Mouse (Mus musculus): ENCODE measurements at regions not wholly inside any gene's neighbourhood (a gene's known extent, or its start where the extent isn't known, plus 50 kb on each side); places are given as distances from the start of the nearest gene placed in this dataset.

DNA sequence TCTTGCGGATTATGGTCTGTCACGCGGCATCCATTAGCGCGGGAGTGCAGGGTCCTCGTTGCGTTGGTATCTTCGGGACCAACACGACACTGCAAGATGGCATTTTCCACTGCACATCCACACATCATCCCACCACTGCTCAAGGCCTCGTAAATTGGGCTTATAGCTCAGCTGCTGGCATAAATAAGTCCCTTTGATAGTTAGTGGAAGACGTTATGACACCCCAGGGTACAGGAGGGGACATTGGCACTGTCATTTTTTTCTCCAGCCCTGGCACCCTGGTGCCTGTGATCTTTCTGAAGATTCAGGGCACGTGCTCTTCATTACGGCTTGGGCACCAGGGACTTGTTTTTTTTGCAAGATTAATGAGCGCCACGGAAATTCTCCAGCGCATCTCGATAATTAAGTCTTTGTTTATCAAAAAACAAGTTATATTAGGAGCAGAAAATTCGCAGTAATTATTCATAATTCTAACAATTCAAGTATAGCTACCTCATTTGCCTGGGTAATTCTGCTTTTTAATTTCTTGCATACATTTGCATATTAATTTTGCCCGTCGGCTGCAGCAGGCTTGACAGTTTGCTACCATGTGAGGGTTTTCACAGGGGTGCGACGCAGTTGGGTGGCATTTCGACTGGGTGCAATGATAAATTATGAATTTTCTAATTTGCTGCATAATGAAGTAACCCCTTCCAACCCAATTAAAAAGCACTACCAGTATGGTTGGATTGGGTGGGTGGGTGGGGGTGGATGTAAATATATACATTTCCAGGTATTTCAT is 119.1 kb downstream of the Vrk1 start:
- ATAC-seq (ENCODE audit: low read depth): no peak
- 76% methylated on average over 23 of the region's 23 CpGs for WGBS (ENCODE audit: insufficient replicate concordance)
- H3K4me1 ChIP-seq (ENCODE audit: control insufficient read depth, low read depth, low read length): no peaks in the 10 kb centered on the region
- H3K27me3 ChIP-seq (ENCODE audit: control insufficient read depth, insufficient read depth, low read depth, low read length): no peaks in the 10 kb centered on the region
- no peak overlapping the region for H3K4me3 ChIP-seq (ENCODE audit: low read depth, low read length)
- no peak overlapping the region for H3K4me2 ChIP-seq (ENCODE audit: low read depth, low read length)
- H3K36me3 ChIP-seq (ENCODE audit: control insufficient read depth, insufficient read depth): no peaks in the 10 kb centered on the region
- no peak overlapping the region for H3K27ac ChIP-seq (ENCODE audit: low read length)
- no peaks in the 10 kb centered on the region; the same call in 1 of the 2 replicates for H3K9me3 ChIP-seq (replicated peaks; ENCODE audit: control insufficient read depth, low read length)
- H3K9ac ChIP-seq (ENCODE audit: low read depth, low read length): no peak overlapping the region

- Histone ChIP-seq H3K27ac (ENCODE audit: low read length) (no peak overlapping the region), H3K36me3 (ENCODE audit: control insufficient read depth, insufficient read depth) (no peaks in the 10 kb centered on the region), H3K9ac (ENCODE audit: low read depth, low read length) (no peak overlapping the region), H3K4me2 (ENCODE audit: low read depth, low read length) (no peak overlapping the region), H3K9me3 (replicated peaks; ENCODE audit: control insufficient read depth, low read length) (no peaks in the 10 kb centered on the region; the same call in 1 of the 2 replicates), H3K4me1 (ENCODE audit: control insufficient read depth, low read depth, low read length) (no peaks in the 10 kb centered on the region), H3K27me3 (ENCODE audit: control insufficient read depth, insufficient read depth, low read depth, low read length) (no peaks in the 10 kb centered on the region), H3K4me3 (ENCODE audit: low read depth, low read length) (no peak overlapping the region)
- ATAC-seq (ENCODE audit: low read depth): no peak
- 58% methylated on average over 11 of the region's 11 CpGs for WGBS (ENCODE audit: insufficient replicate concordance)
Measured at GRCm38 (mm10) chr12:106130071-106130676, 120.1 kb downstream of the Vrk1 start.

DNA sequence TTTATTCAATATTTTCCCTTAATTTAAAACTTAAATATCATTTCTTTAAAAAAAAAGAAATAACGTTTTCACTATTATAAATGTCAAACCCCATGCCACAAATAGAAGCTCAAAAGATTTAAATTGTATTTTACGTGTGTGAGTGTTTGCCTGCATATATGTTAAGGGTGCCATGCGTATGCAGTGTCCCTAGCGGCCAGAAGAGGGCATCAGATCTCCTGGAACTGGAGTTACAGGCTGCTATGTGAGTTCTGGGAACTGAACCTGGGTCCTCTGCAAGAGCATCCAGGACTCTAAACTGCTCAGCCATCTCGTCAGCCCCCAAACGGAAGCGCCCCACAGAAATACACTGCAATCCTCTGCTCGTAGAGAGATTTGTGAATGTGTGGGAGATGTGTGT is 122.7 kb downstream of the Vrk1 start:
- Histone ChIP-seq H3K9me3 (replicated peaks; ENCODE audit: control insufficient read depth, low read length) (no peaks in the 10 kb centered on the region; the same call in 1 of the 2 replicates), H3K4me3 (ENCODE audit: low read depth, low read length) (no peak overlapping the region), H3K4me1 (ENCODE audit: control insufficient read depth, low read depth, low read length) (no peaks in the 10 kb centered on the region), H3K9ac (ENCODE audit: low read depth, low read length) (no peak overlapping the region), H3K27me3 (ENCODE audit: control insufficient read depth, insufficient read depth, low read depth, low read length) (no peaks in the 10 kb centered on the region), H3K27ac (ENCODE audit: low read length) (no peak overlapping the region), H3K4me2 (ENCODE audit: low read depth, low read length) (no peak overlapping the region), H3K36me3 (ENCODE audit: control insufficient read depth, insufficient read depth) (no peaks in the 10 kb centered on the region)
- ATAC-seq (ENCODE audit: low read depth): no peak
- 76% methylated on average over 8 of the region's 8 CpGs for WGBS (ENCODE audit: insufficient replicate concordance)

GRCm38 (mm10) chr12:106138466-106138865 is 128.4 kb downstream of the Vrk1 start:
- Histone ChIP-seq H3K4me2 (ENCODE audit: low read depth, low read length) (no peak overlapping the region), H3K4me1 (ENCODE audit: control insufficient read depth, low read depth, low read length) (no peaks in the 10 kb centered on the region), H3K4me3 (ENCODE audit: low read depth, low read length) (no peak overlapping the region), H3K27ac (ENCODE audit: low read length) (no peak overlapping the region), H3K36me3 (ENCODE audit: control insufficient read depth, insufficient read depth) (no peaks in the 10 kb centered on the region), H3K9ac (ENCODE audit: low read depth, low read length) (no peak overlapping the region), H3K27me3 (ENCODE audit: control insufficient read depth, insufficient read depth, low read depth, low read length) (no peaks in the 10 kb centered on the region), H3K9me3 (replicated peaks; ENCODE audit: control insufficient read depth, low read length) (no peaks in the 10 kb centered on the region)
- 79% methylated on average over 15 of the region's 15 CpGs for WGBS (ENCODE audit: insufficient replicate concordance)
- no peak for ATAC-seq (ENCODE audit: low read depth)

GRCm38 (mm10) chr12:106139491-106139890 is 129.5 kb downstream of the Vrk1 start:
- Histone ChIP-seq H3K9ac (ENCODE audit: low read depth, low read length) (no peak overlapping the region), H3K36me3 (ENCODE audit: control insufficient read depth, insufficient read depth) (no peaks in the 10 kb centered on the region), H3K27ac (ENCODE audit: low read length) (no peak overlapping the region), H3K4me2 (ENCODE audit: low read depth, low read length) (no peak overlapping the region), H3K4me1 (ENCODE audit: control insufficient read depth, low read depth, low read length) (no peaks in the 10 kb centered on the region), H3K4me3 (ENCODE audit: low read depth, low read length) (no peak overlapping the region), H3K9me3 (replicated peaks; ENCODE audit: control insufficient read depth, low read length) (no peaks in the 10 kb centered on the region), H3K27me3 (ENCODE audit: control insufficient read depth, insufficient read depth, low read depth, low read length) (no peaks in the 10 kb centered on the region)
- 71% methylated on average over 11 of the region's 11 CpGs for WGBS (ENCODE audit: insufficient replicate concordance)
- no peak for ATAC-seq (ENCODE audit: low read depth)

- H3K4me1 ChIP-seq (ENCODE audit: control insufficient read depth, low read depth, low read length): no peaks in the 10 kb centered on the region
Measured at GRCm38 (mm10) chr12:106139927-106140326, 129.9 kb downstream of the Vrk1 start.

DNA sequence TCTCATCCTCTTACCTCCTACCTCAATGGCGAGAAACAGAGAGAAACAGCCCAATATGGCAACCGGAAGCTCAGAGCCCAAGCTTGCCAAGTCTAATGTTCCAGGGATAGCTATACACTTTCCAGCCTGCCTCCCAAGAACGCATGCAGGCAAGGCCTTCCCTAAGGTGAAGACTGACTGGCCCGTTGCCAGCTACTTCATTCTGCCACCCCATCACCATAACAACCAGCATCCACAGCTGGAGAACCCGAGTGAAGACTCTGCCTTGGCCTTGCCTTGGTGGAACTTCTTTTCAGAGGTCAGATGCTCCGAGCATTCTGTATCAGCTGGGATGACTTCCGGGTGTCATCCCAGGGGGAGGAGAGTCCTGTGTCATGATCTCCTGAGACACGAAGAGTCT is 130.6 kb downstream of the Vrk1 start:
- Histone ChIP-seq H3K27ac (ENCODE audit: low read length) (no peak overlapping the region), H3K9me3 (replicated peaks; ENCODE audit: control insufficient read depth, low read length) (no peaks in the 10 kb centered on the region), H3K4me1 (ENCODE audit: control insufficient read depth, low read depth, low read length) (no peaks in the 10 kb centered on the region), H3K36me3 (ENCODE audit: control insufficient read depth, insufficient read depth) (no peaks in the 10 kb centered on the region), H3K9ac (ENCODE audit: low read depth, low read length) (no peak overlapping the region), H3K4me3 (ENCODE audit: low read depth, low read length) (no peak overlapping the region), H3K4me2 (ENCODE audit: low read depth, low read length) (no peak overlapping the region), H3K27me3 (ENCODE audit: control insufficient read depth, insufficient read depth, low read depth, low read length) (no peaks in the 10 kb centered on the region)
- WGBS (ENCODE audit: insufficient replicate concordance): 69% methylated on average over 8 of the region's 8 CpGs
- ATAC-seq (ENCODE audit: low read depth): no peak

More at GRCm38 (mm10) chr12:106139927-106140326, 129.9 kb downstream of the Vrk1 start:
- H3K27ac ChIP-seq (ENCODE audit: low read length): no peak overlapping the region
- no peak for ATAC-seq (ENCODE audit: low read depth)
- no peaks in the 10 kb centered on the region for H3K36me3 ChIP-seq (ENCODE audit: control insufficient read depth, insufficient read depth)
- 56% methylated on average over 5 of the region's 5 CpGs for WGBS (ENCODE audit: insufficient replicate concordance)
- H3K9ac ChIP-seq (ENCODE audit: low read depth, low read length): no peak overlapping the region
- H3K9me3 ChIP-seq (replicated peaks; ENCODE audit: control insufficient read depth, low read length): no peaks in the 10 kb centered on the region
- H3K4me3 ChIP-seq (ENCODE audit: low read depth, low read length): no peak overlapping the region
- H3K4me2 ChIP-seq (ENCODE audit: low read depth, low read length): no peak overlapping the region
- no peaks in the 10 kb centered on the region for H3K27me3 ChIP-seq (ENCODE audit: control insufficient read depth, insufficient read depth, low read depth, low read length)

DNA sequence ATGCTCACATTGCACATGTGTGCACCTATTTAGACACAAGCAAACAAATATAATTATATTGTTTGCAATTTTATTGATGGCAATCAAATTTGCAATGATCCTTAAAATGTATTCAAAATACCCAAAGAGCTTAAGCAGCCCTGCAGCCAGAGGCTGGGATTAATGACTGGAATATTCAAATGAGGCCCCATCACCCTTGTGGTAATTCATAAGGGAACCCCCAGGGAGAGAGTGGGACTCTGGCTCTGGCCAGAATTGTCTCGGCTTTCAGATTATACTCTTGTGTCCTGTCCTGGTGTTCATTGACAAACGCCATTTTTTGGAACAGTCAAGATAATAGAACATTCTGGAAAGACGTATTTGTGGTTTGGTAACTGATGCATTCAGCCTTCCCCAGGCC is 133.5 kb downstream of the Vrk1 start:
- ATAC-seq (ENCODE audit: low read depth): no peak
- 60% methylated on average over 3 of the region's 3 CpGs for WGBS (ENCODE audit: insufficient replicate concordance)
- no peaks in the 10 kb centered on the region for H3K27me3 ChIP-seq (ENCODE audit: control insufficient read depth, insufficient read depth, low read depth, low read length)
- H3K36me3 ChIP-seq (ENCODE audit: control insufficient read depth, insufficient read depth): no peaks in the 10 kb centered on the region
- H3K4me1 ChIP-seq (ENCODE audit: control insufficient read depth, low read depth, low read length): no peaks in the 10 kb centered on the region
- no peaks in the 10 kb centered on the region for H3K9me3 ChIP-seq (replicated peaks; ENCODE audit: control insufficient read depth, low read length)
- H3K9ac ChIP-seq (ENCODE audit: low read depth, low read length): no peak overlapping the region
- H3K4me2 ChIP-seq (ENCODE audit: low read depth, low read length): no peak overlapping the region
- H3K4me3 ChIP-seq (ENCODE audit: low read depth, low read length): no peak overlapping the region
- no peak overlapping the region for H3K27ac ChIP-seq (ENCODE audit: low read length)

DNA sequence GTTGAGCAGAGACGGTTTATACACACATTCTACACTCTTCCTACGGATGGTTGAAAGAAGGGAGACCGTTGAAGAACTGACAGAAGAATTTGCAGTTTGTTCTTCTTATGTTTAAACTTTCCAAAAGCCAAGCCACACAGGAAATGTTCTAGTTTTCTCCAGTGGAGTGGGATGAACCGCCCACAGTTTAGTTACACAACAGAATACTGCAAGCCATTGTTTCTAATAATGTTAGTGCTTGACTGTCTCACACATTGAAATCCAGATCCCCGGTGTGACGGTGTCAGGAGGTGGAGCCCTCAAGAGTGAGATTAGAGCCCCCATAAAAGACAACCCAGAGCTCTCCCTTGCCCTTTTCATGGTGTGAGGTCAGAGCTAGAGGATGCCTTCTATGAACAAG is 146.8 kb downstream of the Vrk1 start:
- no peaks in the 10 kb centered on the region for H3K4me1 ChIP-seq (ENCODE audit: control insufficient read depth, low read depth, low read length)
- H3K27ac ChIP-seq (ENCODE audit: low read length): no peak overlapping the region
- no peak for ATAC-seq (ENCODE audit: low read depth)
- 56% methylated on average over 6 of the region's 6 CpGs for WGBS (ENCODE audit: insufficient replicate concordance)
- H3K9me3 ChIP-seq (replicated peaks; ENCODE audit: control insufficient read depth, low read length): no peaks in the 10 kb centered on the region
- no peak overlapping the region for H3K4me2 ChIP-seq (ENCODE audit: low read depth, low read length)
- H3K36me3 ChIP-seq (ENCODE audit: control insufficient read depth, insufficient read depth): no peaks in the 10 kb centered on the region
- H3K4me3 ChIP-seq (ENCODE audit: low read depth, low read length): no peak overlapping the region
- H3K9ac ChIP-seq (ENCODE audit: low read depth, low read length): no peak overlapping the region
- no peaks in the 10 kb centered on the region for H3K27me3 ChIP-seq (ENCODE audit: control insufficient read depth, insufficient read depth, low read depth, low read length)

All from liver, embryonic 16.5 days (tissue).